Mouse (Mus musculus) gastrocnemius, postnatal 36 days (tissue): ENCODE data around the gene Acsl1. TPM values are rescaled to one million over a fixed set of nuclear protein-coding genes. Genes with fewer than 3 reads are reported as not detected.

ENCODE experiments used
- DNase-seq, 2 experiments: peaks; one replicate each; pipeline ENCODE4 v3.0.0; 2022
- intact Hi-C: fragments of 180-260 bp; cut with DNase I; formaldehyde crosslinking; loops from one replicate; pipeline ENCODE4 v1.15.1; 2025
- total RNA-seq, 2 experiments: library from RNA; stranded (reverse); gene quantifications; 2 replicates each; pipeline ENCODE4 v1.2.3; 2021

The Acsl1 gene
- total RNA-seq, 2 experiments from 2014 or later, result 260 to 328 TPM

DNA sequence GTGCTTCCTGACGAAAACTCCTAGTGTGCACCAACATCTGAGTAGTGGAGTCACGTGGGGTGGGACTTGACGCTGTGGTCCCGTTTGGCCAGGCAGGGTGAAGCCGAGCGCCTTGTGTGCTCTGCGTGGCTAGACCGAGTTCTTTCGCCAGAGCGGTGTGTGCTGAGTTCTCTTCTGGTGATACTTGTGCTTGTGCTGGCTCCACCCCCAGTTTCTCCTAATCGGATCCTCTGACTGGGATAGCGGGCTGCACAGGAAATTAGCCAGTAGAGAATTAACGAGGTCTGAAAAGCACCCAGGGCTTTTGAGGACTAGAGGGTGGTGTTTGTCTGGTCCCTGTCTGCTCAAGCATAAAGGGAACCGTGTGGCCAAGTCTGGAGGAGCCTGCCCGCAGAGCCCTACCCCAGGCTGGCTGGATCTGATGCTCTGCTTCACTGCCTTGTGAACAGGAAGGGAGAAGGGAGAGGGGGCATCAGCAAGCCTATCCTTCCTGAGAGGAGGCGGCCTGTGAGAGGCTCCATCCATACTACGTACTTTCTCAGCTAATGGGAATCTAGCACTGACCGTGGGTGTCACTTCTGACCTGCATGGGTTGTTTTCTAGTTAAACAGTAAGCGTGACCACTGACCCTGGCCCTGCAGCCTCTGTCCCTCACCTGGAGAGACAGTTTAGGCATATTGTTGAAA lies 28.7 kb downstream of the Acsl1 start:
- no peak for DNase-seq
- intact Hi-C loops, result no loop called here

DNA sequence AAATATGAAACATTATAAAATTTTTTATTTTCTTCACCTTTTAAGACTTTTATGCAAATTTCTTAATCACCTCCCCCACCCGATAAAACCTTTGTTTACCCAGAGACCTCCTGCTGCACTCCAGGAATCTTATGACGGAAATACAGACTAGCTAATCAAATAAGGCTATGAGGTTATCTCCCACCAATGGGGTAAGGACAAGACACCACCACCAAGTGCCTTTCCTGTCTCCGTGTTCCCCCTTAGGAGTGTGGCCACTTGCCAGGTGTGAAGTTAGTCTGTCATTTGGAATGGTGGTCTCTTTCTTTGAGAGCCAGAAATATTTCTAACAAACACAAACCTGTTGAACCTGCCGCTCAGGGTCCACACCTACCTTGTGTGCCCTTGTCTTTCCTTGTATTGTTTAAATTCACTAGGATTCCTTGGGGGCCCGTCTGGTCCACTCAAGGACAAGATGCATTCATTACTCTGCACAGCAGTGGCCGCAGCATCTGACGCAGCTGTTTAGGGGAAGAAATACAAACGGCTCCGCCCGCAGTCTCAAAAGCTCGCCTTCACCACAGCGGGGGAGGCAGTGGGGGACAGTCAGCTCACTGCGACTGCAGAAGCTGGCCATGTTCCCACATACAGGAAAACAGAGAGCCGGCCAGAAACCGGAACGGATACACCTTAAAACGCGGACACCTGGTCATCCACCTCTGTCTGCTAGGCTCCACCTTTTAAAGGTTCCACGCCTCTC lies 31.7 kb downstream of the Acsl1 start:
- intact Hi-C loops, result no loop called here

DNA sequence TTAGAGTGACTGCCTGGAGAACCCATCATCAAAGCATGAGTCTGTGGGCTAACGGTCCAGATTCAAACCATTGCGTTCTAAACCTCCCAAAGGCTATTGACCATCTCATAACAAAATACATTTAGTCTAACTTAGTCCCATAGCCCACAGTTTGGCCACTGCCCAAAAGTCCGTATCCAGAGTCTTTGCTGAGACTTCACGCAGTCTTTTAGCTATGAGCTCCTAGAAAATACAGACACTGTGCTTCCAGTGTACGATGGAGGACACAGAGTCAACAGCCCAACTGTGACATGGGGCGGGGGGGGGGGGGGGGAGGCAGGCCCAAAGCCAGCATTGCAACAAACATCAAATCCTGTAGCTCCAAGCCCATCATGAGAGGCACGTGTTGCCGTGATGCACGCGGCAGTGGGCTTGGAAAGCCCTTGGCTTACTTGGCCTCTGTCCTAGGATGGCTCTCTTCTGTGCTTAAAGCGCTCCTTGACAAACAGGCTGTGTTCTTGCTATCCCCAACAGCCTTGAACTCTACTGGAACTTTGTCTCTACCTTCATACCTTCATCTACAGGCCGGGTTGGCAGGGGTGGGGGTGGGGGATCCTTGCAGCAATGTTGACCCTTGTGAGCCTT lies 32.3 kb downstream of the Acsl1 start:
- intact Hi-C loops, result no loop called here
- DNase-seq, result no peak

More for the DNA sequence above, 31.7 kb downstream of the Acsl1 start:
- no peak for DNase-seq

DNA sequence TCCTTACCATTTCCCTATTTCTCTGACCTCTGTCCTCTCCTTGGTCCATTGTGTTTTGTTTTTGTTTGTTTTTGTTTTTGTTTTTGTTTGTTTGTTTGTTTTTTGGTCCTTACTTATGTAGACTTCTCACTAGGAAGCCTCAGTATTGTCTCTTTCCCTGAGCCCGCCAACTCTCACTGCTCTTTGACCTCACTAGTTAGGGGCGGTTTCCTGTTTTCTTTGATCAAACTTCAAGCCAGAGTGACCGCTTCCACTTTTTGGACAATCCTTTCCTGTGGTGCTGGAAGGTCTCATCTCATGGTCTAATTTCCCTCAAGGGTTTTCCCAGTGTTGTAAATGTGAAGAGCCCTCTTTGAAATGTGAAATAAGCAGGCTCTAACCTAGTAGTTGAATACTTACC lies 33.4 kb downstream of the Acsl1 start:
- intact Hi-C loops, result no loop called here

DNA sequence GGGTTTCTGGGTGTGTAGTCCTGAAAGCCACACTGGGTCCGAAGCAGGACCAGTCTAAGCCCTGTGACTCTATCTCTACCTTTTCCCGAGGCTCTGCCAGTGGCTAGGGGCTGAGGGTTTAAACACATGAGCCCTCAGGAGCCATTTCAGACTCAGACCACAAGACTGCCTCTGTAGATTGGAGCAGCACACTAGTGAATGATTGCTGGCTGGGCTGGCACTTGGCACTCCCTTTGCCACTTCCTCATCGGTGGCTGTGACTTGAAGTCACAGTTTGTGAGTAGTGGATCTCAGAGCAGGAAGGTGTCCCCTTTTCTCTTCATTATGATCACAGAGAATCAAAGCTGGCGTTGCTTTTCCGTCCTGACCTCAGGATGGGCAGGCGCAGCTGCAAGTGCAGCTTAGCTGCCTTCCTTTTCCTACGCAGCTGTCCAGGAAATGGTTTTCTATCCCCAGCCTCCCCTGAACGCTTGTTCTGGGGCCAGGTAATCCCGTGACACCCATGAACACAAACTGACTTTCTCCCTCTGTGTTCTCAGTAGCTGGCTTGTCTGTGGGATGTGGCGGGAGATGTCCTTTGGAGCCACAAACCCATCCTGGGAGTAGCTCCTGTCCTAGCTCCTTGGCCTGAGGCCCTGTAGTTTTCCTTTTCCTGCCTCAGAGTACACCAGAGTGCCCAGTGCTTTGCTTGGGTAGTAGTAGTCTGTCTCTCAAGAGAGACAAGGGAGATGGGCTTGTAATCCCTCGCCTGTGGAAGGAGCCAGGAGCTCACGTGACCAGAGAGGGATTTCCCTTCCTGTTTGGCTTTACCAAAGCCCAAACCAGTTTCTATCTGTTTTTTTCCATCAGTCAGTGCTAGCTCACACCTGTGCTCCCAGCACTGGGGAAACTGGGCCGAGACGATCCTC lies 37.9 kb downstream of the Acsl1 start:
- no peak for DNase-seq
- intact Hi-C loops, result no loop called here

More for the DNA sequence above, 33.4 kb downstream of the Acsl1 start:
- no peak for DNase-seq

DNA sequence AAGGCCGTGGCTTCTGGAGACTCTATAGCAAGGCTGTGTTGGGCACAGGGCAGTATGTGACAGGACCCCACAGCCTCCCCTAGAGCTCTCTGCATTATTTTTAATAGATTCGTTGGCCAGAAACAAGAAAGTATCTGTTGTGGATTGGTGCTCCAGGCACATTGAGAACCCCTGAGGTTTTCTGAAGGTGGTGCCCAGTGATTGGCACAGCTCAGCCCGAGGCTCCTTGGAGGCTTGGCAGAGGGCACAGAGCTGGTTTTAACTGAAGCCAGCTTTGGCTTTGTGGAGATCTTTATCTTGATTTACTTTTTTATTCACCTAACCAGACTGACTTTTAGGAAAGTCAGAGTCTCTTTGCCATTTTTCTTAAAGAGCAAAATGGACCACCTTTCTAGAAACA lies 38.6 kb downstream of the Acsl1 start:
- DNase-seq, result no peak
- intact Hi-C loops, result no loop called here

DNA sequence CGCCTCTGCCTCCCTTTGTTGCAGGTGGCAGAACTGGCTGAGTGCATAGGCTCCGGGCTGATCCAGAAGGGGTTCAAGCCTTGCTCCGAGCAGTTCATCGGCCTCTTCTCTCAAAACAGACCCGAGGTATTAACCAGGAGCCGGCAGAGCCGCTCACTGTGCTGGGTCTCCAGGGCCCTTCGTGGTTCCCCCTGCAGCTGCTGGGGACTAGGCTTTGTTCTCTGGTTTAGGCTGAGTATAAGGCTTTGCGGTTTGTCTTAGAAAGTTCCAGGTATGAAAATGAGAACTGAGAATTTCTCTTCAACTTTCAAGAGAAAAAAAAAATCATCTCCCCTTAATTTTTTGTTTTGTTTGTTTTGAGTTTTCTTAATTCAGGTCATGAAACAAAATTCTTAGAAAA lies 40.5 kb downstream of the Acsl1 start:
- intact Hi-C loops, result no loop called here

DNA sequence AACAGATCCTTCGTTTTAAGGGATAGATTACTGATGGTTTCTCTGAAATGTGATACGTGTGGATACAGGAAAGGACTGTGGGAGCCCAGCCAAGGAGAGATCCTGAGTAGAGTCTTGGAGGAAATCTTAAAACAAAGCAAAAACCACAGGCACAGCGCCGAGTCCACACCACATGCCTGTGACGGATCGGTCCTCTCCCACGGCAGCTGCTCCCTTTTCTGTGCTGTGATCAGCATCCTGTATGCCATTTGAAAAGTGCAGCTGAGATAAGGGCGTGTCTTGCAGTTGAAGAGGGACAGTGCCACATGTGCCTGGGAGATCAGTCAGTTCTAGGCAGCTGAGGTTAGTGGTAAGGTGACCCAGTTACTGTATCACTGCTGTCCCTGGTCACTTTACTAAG lies 41.7 kb downstream of the Acsl1 start:
- DNase-seq, result no peak
- intact Hi-C loops, result no loop called here

More for the DNA sequence above, 40.5 kb downstream of the Acsl1 start:
- no peak for DNase-seq

DNA sequence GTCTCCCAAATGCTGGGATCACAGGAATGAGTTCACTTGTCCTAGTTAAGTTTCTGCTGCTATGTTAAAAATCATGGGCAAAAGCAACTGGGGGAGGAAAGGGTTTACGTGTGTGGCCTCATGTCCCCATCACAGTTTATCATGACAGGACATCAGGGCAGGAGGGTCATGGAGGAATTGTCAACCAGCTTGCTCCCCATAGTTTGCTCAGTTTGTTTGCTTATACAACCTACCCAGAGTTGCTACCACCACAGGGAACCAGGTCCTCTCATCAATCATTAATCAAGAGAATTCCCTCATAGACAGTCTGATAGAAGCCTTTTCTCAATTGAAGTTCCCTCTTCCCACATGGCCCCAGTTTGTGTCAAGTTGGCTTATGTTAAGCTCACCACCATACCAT lies 43.2 kb downstream of the Acsl1 start:
- intact Hi-C loops, result no loop called here
- DNase-seq, result no peak

DNA sequence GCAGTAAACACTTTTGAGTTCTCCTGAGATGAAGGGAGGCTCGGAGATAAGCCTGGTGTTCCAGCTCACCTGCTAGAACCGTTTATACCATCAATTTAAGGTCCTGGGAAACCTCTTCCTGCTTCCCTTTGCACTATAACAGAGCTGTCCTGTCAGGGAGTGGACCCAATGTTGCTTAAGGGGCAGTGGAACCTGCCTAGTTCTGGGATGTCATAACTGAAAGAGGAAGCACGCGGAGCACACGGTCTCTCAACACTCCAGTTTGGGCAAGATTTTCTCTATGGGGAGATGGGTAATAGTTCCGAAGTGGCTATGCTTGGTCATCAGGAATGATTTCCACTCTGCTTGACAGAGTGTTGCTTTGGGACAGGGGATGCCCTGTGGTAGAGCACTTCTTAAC lies 49.8 kb downstream of the Acsl1 start:
- DNase-seq, result no peak
- intact Hi-C loops, result no loop called here

DNA sequence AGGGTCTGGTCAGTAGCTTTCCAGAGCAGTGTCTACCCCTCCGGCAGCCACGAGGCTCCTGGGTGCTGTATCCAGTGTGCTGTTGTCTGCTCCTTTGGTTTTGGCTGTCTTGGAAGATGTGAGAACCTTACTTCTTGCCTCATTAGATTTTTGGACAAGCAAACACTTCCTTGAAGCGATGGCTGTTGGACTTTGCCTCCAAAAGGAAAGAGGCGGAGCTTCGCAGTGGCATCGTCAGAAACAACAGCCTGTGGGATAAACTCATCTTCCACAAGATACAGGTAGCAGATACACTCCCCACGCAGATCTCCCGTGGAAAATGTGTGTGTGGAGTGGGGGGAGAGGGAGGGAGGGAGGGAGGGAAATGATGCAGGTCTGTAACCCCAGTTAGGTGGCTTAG lies 55.3 kb downstream of the Acsl1 start:
- intact Hi-C loops, result no loop called here

DNA sequence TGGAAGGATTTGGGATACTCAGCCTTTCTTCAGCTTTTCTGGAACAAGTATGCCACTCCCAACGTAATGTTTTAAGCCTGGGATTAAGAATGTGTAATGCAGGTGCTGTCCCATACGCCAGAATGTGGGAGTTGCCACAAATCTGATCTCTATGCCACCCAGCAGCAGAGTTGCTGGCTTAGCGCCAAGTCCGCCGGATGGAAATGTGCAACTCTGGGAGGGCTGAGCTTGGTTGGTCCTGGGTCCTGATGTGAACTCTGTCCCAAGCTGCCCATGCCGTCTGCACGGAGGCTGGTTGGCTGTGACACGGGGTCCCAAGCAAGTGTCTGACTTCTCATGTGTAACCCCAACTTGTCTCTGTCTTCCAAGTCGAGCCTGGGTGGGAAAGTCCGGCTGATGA lies 56.0 kb downstream of the Acsl1 start:
- intact Hi-C loops, result no loop called here
- DNase-seq, result no peak

More for the DNA sequence above, 55.3 kb downstream of the Acsl1 start:
- no peak for DNase-seq

DNA sequence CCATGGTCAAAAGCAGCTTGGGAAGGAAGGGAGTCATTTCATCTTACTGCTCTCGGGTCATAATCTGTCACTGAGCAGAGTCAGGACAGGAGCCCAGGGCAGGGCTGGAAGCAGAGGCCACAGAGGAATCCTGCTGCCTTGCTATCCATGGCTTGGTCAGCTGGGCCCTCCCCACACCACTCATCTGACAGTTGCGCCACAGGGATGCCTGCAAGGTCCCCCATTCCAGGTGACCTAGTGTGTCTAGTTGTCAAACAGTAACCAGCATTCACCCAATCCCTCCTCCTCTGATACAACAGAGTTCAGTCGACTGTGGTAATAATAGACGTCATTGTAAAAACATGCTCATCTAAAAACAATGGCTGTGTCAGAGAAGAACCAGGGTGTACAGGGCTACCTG lies 58.7 kb downstream of the Acsl1 start:
- DNase-seq, result no peak
- intact Hi-C loops, result no loop called here

DNA sequence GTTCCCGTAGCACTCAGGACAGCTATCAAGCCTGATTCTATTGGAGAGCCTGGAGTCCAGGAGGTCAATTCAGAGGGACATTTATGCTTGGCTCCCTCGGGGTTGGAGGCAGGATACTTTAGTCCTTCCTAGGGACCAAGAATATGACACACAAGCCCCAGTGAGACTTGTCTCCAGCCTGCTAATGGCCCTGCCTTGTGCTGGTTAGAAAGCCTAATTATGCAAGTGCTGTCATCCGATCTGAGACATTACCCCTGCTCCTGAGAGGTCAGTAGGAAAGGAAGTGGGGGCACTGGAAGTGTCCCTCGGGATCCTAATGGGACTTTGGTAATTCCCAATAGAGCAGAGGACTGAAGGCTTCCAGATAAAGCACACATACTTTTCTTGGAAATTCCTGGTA lies 59.7 kb downstream of the Acsl1 start:
- no peak for DNase-seq
- intact Hi-C loops, result loop anchor here (5.0 kb wide), 1 partner anchor 58 kb away; the partner anchor contains the start of gene Acsl1

DNA sequence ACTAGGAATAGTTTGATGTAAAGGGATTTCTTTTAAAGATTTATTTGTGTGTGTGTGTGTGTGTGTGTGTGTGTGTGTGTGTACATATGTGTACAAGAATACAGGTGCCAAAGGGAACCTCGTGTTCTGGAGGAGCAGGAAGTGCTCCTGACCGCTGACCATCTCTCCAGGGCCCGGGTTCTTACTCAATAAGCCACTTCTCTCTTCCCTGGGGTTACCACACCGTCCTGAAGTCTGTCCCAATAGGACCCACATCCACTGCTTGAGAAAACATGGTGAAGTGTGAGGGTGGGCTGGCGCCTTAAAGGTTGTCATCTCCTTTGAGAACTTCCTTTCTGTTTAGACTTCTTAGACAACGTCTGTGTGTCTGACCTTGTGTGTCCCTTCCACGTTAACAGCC lies 63.1 kb downstream of the Acsl1 start:
- intact Hi-C loops, result loop anchor here (5.0 kb wide), 1 partner anchor 62 kb away; the partner anchor contains the start of gene Acsl1
- DNase-seq, result no peak

DNA sequence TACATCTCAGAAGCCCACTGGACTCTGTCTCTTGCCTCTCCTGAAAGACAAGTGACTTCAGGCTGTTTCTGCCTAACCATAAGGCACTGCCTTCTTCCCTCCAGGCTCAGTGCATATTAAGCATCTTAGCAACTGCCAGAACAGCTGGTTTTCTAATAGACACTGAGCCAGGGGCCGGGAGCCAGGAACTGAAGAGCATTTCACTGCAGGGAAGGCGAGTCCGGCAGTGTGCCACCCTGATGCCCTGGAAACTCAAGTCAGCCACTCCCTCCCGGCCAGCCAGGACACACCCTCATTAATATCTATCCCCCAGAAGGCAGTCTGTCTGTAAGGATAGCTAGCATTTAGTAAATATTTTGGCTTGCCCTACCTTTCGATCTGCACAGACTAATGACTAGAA lies 68.9 kb downstream of the Acsl1 start:
- intact Hi-C loops, result no loop called here
- peak; percentile 65 to 79 for DNase-seq

DNA sequence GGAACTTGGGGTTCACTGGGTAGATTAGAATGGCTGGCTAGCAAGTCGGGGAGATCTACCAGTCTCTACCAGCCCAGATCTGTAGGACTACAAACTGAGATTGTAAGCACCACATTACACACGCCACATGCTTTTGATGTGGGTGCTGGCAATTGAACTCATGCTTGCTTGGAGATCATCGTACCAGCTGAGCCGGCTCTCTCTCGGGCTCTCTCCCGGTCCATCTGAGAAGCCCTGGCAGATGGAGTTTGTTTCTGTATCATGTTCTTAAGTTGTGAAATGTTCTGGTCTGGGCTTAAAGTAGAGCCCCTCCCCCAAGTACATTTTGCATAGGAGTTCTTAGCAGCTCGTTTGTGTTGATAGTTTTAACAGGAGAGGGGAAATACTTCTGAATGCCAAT lies 72.4 kb downstream of the Acsl1 start:
- no peak for DNase-seq
- intact Hi-C loops, result no loop called here

DNA sequence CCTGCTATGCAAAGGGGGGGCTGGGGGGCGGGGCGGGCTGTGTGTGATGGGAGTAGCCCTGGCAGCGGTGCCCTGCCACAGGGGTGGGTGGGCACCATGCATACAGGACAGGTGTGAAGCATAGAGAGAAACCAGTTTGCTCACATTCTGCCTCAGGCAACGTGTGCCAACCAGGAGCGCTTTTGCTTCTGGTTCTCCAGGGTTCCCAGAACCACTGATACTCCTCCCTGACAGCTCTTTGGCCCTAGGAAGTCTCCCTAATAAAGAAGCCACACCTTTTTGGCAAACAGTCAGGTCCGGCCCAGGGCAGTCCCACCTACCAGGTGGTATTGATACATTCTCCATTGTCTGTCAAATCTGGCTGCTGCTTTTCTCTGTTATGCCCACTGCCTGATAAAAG lies 72.8 kb downstream of the Acsl1 start:
- intact Hi-C loops, result no loop called here

DNA sequence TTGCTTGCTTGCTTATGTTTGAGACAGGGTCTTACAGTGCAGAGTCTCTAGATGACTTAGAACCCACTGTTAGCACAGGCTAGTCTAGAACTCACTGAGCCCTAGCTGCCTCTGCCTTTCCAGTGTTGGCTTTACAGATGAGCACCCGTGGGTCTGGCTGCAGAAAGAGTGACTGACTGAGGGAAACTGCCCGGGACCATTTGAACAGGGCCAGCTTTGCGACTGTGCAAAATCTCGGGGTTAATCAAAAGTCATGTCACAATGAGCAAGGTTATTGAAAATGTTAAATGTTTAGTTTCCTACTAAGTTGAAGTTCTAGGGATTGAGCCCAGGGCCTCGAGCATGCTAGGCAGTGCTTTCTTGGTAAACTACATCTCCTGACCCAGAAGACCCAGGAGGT lies 75.0 kb downstream of the Acsl1 start:
- DNase-seq, result no peak
- intact Hi-C loops, result loop anchor here (2.0 to 5.0 kb wide), 3 partner anchors 74 to 304 kb away; partner anchors contain the start of gene Acsl1

More for the DNA sequence above, 72.8 kb downstream of the Acsl1 start:
- DNase-seq, result no peak

DNA sequence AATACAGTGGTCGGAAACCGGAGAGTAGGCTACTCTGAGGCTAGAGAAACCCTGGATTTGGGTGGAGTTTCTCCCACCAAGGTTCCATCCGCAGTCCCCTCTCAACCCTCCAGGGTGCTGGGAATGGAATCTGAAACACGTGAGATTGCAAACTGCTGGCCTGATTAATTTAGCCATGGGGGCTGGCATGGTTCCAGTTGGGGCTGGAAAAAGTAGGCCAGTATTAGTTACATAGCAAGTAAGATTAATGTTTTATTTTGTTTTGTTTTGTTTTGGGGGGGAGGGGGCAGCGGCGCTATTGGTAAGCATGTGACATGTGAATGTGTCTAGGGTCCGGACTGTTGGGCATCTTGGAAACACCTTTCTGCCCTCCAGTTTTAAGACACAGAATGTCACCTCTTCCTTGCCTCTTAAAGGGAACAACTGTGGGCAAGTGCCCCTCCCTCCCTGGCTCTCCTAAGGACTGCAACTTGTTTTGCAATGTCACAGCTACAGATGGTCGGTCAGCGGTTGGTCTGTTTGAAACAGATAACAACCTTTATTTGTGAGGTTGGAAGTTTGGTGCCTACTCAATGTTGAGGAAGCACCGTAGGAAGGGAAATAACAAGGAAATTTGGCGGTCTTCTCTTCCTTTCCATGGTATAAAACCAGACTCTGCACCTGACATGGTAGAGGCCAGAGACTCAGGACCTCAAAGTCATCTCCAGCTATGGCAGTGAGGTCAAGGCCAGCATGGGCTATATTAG lies 75.8 kb downstream of the Acsl1 start:
- peak in 1 of 2 experiments; percentile 20 for DNase-seq
- intact Hi-C loops, result loop anchor here (2.0 to 5.0 kb wide), 3 partner anchors 74 to 304 kb away; partner anchors contain the start of gene Acsl1
